Mouse (Mus musculus): Measurements from ENCODE around the gene Naa10. TPM values are rescaled to one million over a fixed set of nuclear protein-coding genes. Genes with fewer than 3 reads are reported as not detected.

Gene Naa10
- polyA plus RNA-seq, 1 experiment from 2014 or later, result 148 TPM

DNA sequence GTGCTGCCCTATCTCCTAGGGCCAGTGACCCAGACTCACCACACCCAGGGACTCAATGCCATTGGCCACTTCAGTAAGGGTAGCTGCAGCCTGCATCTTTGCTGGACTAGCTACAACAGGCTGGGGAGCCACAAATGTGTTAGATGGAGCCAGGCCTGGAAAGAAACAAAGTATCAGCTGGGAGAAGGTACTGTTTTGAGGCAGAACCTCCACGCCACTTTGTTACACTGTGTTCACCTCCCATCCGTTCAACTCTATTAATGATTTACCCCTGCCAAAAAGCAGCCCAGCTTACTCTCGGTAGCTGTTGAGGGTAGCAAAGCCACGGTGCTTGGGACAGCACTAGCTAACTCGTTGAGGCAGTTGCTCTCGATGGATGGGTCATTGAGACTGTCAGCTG is 25.2 kb upstream of the Naa10 start:
- Histone ChIP-seq H3K9me3 (no peaks in the 10 kb centered on the region), H3K4me1 (replicated peaks) (no peaks in the 10 kb centered on the region), H3K36me3 (peaks cover 100% of the 10 kb centered on the region), H3K4me3 (no peak overlapping the region), H3K27me3 (ENCODE audit: insufficient read depth, poor library complexity, severe bottlenecking) (no peaks in the 10 kb centered on the region), H3K27ac (no peak overlapping the region)
- DNase-seq (ENCODE audit: low spot score), result no peak
- WGBS, result 88% methylated on average over 6 of the region's 6 CpGs

DNA sequence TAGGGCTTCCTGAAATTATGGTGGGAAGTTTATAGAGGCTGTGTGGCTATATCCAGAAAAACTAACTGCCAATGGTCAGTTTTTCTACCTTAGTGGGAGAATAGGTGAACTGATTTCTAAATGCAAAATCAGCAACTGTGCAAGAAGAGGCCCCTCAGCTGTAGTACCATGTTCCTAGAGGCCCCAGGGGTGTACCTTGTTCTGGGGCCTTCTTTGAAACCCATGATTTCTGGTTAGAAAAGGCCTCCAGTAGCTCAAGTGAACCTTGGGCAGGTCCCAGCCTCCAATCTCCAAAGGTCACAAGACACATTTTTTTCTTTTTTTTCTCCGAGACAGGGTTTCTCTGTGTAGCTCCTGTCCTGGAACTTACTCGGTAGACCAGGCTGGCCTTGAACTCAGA is 20.6 kb upstream of the Naa10 start:
- 97% methylated on average over 2 of the region's 2 CpGs for WGBS
- Histone ChIP-seq H3K4me3 (no peak overlapping the region), H3K36me3 (peaks cover 65% of the 10 kb centered on the region), H3K4me1 (replicated peaks) (no peaks in the 10 kb centered on the region), H3K9me3 (no peaks in the 10 kb centered on the region), H3K27ac (no peak overlapping the region), H3K27me3 (ENCODE audit: insufficient read depth, poor library complexity, severe bottlenecking) (no peaks in the 10 kb centered on the region)
- no peak for DNase-seq (ENCODE audit: low spot score)

DNA sequence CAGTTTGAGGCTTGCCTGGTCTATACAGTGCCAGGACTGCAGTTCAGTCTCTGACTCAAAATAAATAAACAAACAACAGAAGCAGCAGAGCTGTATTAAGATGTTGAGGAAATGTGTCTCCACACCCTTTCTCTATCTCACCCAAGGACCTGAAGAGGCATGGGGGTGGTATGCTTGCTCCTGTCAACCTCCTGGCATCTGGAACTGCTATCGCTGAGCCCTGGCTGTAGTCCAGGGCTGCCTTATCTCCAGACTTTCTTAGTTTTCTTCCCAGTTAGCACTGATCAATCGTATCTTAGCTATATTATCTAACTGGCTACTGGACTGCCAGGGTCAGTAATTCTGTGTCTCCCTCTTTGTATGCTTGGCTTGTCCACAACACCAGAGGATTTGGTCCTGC is 20.1 kb upstream of the Naa10 start:
- H3K4me3 ChIP-seq, result no peak overlapping the region
- no peak overlapping the region for H3K27ac ChIP-seq
- H3K9me3 ChIP-seq, result no peaks in the 10 kb centered on the region
- H3K36me3 ChIP-seq, result peaks cover 60% of the 10 kb centered on the region
- 89% methylated on average over 2 of the region's 2 CpGs for WGBS
- DNase-seq (ENCODE audit: low spot score), result no peak
- no peaks in the 10 kb centered on the region for H3K27me3 ChIP-seq (ENCODE audit: insufficient read depth, poor library complexity, severe bottlenecking)
- H3K4me1 ChIP-seq (replicated peaks), result no peaks in the 10 kb centered on the region

DNA sequence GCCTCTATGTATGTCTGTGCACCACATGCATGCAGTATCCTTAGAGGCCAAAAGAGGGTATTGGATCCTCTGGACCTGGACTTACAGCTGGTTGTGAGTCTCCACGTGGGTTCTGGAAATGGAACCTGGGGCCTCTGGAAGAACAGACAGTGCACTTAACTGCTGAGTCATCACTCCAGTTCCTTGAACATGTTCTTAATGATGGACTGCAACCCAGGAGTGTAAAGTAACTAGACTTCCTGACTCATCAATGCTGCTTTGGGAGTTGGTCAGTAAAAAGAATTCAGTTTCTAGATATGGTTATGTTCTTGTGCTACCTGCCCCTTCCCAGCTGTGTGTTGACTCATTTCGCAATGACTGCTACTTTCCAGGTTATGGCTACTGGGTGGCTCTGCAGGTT is 10.1 kb upstream of the Naa10 start:
- no peak for DNase-seq (ENCODE audit: low spot score)
- no peaks in the 10 kb centered on the region for H3K4me1 ChIP-seq (replicated peaks)
- H3K36me3 ChIP-seq, result no peaks in the 10 kb centered on the region
- no peak overlapping the region for H3K4me3 ChIP-seq
- 83% methylated on average over 2 of the region's 2 CpGs for WGBS
- H3K27me3 ChIP-seq (ENCODE audit: insufficient read depth, poor library complexity, severe bottlenecking), result no peaks in the 10 kb centered on the region
- no peaks in the 10 kb centered on the region for H3K9me3 ChIP-seq
- H3K27ac ChIP-seq, result no peak overlapping the region

DNA sequence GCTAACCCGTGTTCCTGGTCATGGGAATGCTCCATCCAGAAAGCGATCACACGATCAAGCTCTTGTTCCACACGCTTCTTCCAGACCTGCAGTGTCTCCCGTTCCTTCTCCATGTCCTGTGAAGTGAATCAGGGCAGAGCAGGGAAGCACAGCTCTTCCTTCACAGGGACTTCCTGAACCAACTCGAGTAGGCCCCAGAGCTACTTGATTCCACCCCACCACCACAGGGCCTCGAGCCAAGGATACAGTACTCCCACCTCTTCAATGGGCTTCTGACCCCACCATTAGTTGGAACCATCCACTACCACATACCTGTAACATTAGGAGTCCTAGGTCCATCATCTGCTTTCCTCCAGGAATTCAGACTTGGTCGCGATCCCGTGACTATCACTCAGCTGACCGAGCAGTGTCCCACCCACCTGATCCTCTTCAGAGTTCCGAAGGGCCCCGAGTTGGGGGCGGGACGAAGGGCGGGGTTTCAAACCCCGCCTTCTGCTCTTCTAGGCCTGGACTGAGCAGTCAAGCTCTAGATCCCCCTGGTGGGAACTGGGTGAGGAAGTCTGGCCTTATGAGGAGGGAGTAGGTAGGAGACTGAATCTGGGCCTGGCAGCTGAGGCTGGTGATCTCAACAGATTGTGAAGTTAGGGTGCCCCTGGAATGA is 8.8 kb upstream of the Naa10 start, which contains the start of gene Renbp:
Renbp (minus strand) TSS at position 449 of the 661 bp plus-strand sequence.
- WGBS, result 41% methylated on average over 17 of the region's 17 CpGs
- peak within 1 kb of the TSS; percentile 33 for H3K4me3 ChIP-seq
- no peaks in the 10 kb centered on the region for H3K9me3 ChIP-seq
- no peaks in the 10 kb centered on the region for H3K27me3 ChIP-seq (ENCODE audit: insufficient read depth, poor library complexity, severe bottlenecking)
- DNase-seq (ENCODE audit: low spot score), result peak; percentile 55
- no peaks in the 10 kb centered on the region for H3K36me3 ChIP-seq
- H3K4me1 ChIP-seq (replicated peaks), result no peaks in the 10 kb centered on the region
- no peak within 1 kb of the TSS for H3K27ac ChIP-seq

DNA sequence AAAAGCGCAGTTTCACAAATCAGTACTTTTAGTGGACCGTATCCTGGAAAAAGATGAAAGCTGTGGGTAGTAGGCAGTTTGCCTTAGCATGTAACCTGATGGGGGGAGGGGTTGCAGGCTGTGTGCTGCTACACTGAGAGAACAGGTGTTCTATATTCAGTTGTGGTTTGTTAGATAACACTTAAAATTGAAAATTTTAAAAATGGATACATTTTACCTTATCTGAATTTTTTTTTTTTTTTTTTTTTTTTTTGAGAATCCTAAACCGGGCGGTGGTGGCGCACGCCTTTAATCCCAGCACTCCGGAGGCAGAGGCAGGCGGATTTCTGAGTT is 772 bp upstream of the Naa10 start:
- DNase-seq (ENCODE audit: low spot score), result no peak
- no peaks in the 10 kb centered on the region for H3K9me3 ChIP-seq
- peak overlapping the region; percentile 62 for H3K4me3 ChIP-seq
- peaks cover 26% of the 10 kb centered on the region for H3K36me3 ChIP-seq
- H3K27ac ChIP-seq, result peak overlapping the region; percentile 89
- H3K27me3 ChIP-seq (ENCODE audit: insufficient read depth, poor library complexity, severe bottlenecking), result no peaks in the 10 kb centered on the region
- H3K4me1 ChIP-seq (replicated peaks), result peaks cover 6% of the 10 kb centered on the region; the same call in 1 of the 2 replicates
- 76% methylated on average over 8 of the region's 8 CpGs for WGBS

DNA sequence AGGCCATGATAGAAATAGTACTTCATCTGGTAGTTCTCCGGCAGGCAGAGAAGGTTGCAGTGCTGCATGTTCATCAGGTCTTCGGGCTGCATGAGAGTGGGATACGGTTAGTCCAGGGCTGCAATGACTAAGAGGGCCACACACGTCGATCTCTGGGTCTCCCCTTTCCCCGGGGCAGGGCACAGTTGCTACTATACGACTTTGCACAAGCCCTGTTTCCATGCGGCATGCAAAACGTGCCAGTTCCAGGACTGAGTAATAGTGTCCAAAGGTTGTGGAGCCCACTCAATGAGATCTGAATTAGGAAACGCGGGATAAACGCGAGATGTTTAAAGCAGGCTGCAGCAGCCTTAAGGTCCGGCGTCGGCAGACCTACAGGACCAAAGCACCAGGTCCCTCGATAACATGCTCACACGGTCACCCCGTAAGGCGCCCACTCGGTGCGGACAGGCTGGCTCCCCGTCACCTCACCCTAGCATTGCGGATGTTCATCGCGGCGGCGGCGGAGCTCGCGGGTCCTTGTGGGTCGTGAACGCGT is 390 bp downstream of the Naa10 start:
- Histone ChIP-seq H3K27me3 (ENCODE audit: insufficient read depth, poor library complexity, severe bottlenecking) (no peaks in the 10 kb centered on the region), H3K36me3 (peaks cover 33% of the 10 kb centered on the region), H3K4me3 (peak overlapping the region; percentile 62), H3K9me3 (no peaks in the 10 kb centered on the region), H3K27ac (peak overlapping the region; percentile 89), H3K4me1 (replicated peaks) (peaks cover 6% of the 10 kb centered on the region; the same call in 1 of the 2 replicates)
- DNase-seq (ENCODE audit: low spot score), result no peak
- WGBS, result 16% methylated on average over 34 of the region's 34 CpGs

DNA sequence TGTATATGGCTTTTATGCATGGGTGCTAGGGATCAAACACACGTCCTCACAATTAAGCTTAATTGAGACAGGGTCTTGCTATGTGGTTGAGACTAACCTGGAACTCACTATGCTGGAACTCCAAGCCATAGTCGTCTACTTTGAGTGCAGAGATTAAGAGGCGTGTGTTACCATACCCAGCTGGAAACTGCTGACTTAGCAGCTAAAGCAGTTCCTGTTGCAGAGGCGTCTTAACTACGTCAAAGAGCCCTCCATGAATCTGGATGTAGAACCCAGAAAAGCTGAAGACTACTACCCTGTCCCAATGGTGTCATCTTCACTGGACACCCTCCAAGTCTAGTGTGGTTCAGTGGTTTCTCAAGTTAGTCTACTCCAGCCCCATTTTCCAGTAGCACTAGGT is 3.1 kb downstream of the Naa10 start:
- Histone ChIP-seq H3K27me3 (ENCODE audit: insufficient read depth, poor library complexity, severe bottlenecking) (no peaks in the 10 kb centered on the region), H3K4me1 (replicated peaks) (peaks cover 6% of the 10 kb centered on the region; the same call in 1 of the 2 replicates), H3K9me3 (no peaks in the 10 kb centered on the region), H3K36me3 (peaks cover 33% of the 10 kb centered on the region), H3K4me3 (no peak overlapping the region), H3K27ac (no peak overlapping the region)
- no peak for DNase-seq (ENCODE audit: low spot score)
- 90% methylated on average over 5 of the region's 5 CpGs for WGBS

DNA sequence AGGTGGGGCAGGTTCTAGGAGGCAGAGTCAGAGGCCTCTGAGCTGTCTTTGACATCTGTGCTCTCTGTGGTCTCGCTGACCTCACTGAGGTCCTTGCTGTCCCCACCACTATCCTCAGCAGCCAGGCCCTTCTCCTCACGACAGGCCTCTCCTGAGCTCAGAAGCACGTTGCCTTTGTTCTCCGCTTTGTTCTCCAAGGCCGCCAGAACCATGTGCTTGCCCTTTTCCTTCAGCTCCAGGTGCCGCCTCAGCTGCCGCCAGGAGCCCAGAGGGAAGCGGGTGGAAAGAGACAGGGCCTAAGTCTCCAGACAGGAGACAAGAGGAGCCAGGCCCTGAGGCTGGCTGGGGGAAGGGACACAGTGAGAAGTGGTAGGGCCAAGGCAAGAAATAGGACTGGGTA is 4.8 kb downstream of the Naa10 start:
- whole genome bisulfite sequencing, result 78% methylated on average over 8 of the region's 8 CpGs
- Histone ChIP-seq H3K9me3 (no peaks in the 10 kb centered on the region), H3K27ac (no peak overlapping the region), H3K27me3 (ENCODE audit: insufficient read depth, poor library complexity, severe bottlenecking) (no peaks in the 10 kb centered on the region), H3K4me1 (replicated peaks) (peaks cover 6% of the 10 kb centered on the region; the same call in 1 of the 2 replicates), H3K36me3 (peaks cover 33% of the 10 kb centered on the region), H3K4me3 (no peak overlapping the region)
- no peak for DNase-seq (ENCODE audit: low spot score)

DNA sequence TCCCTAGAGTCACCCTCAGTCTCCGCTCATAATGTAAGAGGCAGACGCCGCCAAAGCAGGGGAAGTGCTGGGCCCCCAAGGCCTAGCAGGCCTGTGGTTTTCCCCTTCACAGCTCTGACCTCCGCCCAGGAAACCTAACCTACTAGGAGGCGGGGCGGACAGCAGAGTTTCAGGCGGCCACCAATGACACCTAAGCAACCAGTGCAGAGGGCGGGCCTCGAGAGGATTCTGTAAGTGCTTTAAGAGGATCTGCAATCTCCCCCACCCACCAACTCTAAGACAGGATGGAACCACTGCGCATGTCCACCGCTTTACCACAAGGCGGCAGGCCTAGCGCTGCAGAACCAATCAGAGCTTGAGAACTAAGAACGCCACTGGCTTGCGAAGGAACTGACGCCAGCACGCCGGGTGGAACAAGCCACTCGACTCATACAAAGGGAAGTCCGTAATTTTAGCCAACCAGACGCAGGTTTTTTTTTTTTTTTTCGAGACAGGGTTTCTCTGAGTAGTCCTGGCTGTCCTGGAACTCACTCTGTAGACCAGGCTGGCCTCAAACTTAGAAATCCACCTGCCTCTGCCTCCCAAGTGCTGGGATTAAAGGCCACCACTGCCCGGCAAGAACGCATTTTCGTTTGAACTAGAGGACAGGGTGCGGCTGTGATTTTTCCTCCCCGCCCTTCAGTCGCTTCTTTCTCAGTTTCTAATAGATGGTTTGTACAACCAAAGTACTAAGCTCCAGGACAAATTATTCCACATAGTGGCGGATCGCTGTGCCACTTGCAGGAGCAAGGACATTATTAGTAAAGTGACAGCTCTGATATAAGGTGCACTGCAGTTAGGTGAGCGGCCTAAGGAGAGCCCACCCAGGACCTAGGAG is 6.7 kb downstream of the Naa10 start:
- peak overlapping the region; percentile 32 for H3K4me3 ChIP-seq
- peaks cover 33% of the 10 kb centered on the region for H3K36me3 ChIP-seq
- peaks cover 6% of the 10 kb centered on the region for H3K4me1 ChIP-seq (replicated peaks)
- H3K9me3 ChIP-seq, result no peaks in the 10 kb centered on the region
- peak overlapping the region; percentile 80 for H3K27ac ChIP-seq
- H3K27me3 ChIP-seq (ENCODE audit: insufficient read depth, poor library complexity, severe bottlenecking), result no peaks in the 10 kb centered on the region
- WGBS, result 36% methylated on average over 31 of the region's 31 CpGs
- peak; percentile 89 for DNase-seq (ENCODE audit: low spot score)

DNA sequence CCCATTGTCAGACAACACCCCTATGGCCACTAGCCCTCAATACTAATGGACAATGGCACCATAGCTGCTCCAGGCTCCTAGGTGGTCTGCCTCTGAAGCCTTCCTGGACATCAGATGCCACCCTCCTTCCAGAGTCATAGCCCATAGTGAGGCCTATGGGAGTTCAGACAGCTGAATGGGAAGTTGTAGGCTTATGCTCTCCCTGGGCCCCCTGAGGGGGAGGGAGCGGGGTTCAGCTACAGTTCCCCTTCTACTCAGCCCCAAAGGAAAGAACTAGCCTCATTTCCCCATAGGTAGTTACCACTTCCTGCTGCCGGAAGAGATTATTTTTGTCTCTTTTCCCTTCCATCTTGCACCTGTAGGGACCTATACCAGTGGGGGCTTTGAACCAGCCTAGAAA is 10.2 kb downstream of the Naa10 start:
- H3K4me1 ChIP-seq (replicated peaks), result peaks cover 6% of the 10 kb centered on the region
- H3K36me3 ChIP-seq, result no peaks in the 10 kb centered on the region
- no peak for DNase-seq (ENCODE audit: low spot score)
- H3K27ac ChIP-seq, result no peak overlapping the region
- H3K27me3 ChIP-seq (ENCODE audit: insufficient read depth, poor library complexity, severe bottlenecking), result no peaks in the 10 kb centered on the region
- no peaks in the 10 kb centered on the region for H3K9me3 ChIP-seq
- WGBS, result 83% methylated on average over 2 of the region's 2 CpGs
- H3K4me3 ChIP-seq, result no peak overlapping the region

DNA sequence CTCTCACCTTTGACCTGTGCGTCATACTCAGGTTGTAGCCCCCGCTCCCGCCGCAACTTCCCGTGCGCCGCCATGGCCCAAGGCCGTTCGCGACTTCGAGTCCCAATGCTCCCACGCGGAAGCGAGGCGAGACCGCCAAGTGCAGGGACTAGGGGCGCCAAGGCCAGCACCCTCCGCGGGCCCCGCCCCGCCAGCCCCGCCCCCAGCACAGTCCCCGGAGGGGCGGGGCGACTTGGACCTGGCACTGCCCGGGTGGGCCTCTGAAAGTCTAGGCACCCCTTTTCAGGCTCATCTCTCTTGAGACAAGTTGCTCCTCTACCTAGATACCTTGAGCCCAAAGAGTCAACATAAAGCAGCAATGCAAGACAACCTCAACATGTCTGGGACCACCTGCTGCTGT is 10.6 kb downstream of the Naa10 start:
- WGBS, result 25% methylated on average over 26 of the region's 26 CpGs
- H3K27me3 ChIP-seq (ENCODE audit: insufficient read depth, poor library complexity, severe bottlenecking), result no peaks in the 10 kb centered on the region
- peak overlapping the region; percentile 38 for H3K4me3 ChIP-seq
- H3K9me3 ChIP-seq, result no peaks in the 10 kb centered on the region
- no peaks in the 10 kb centered on the region for H3K36me3 ChIP-seq
- H3K4me1 ChIP-seq (replicated peaks), result peaks cover 6% of the 10 kb centered on the region
- no peak for DNase-seq (ENCODE audit: low spot score)
- H3K27ac ChIP-seq, result peak overlapping the region; percentile 29; the same call in 1 of the 2 replicates

DNA sequence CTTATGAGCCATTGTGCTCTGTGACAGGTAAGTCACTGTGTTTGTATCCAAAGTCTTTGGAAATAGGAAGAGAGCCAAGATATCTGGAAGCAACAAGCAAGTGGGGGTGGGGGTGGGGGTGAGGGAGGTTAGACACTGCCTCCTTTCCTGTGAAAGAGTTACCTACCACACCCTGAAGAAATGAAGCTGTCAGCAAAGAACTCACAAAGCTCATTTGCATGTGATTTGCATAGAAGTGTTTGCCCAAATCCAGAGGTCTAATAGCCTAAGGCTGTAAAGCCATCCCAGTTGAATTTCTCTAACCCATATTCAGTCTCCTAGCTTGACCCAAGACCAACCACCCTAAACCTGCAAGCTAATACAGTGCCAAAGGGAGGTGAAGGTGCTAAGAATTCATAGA is 11.3 kb downstream of the Naa10 start:
- Histone ChIP-seq H3K4me1 (replicated peaks) (peaks cover 6% of the 10 kb centered on the region), H3K9me3 (no peaks in the 10 kb centered on the region), H3K27me3 (ENCODE audit: insufficient read depth, poor library complexity, severe bottlenecking) (no peaks in the 10 kb centered on the region), H3K27ac (no peak overlapping the region), H3K36me3 (no peaks in the 10 kb centered on the region), H3K4me3 (peak overlapping the region; percentile 38)
- DNase-seq (ENCODE audit: low spot score), result no peak

Data from hindbrain, embryonic 10.5 days (tissue).